Mouse (Mus musculus) kidney, postnatal 0 days (tissue): ENCODE data around the gene Gm4553. TPM values are rescaled to one million over a fixed set of nuclear protein-coding genes. Genes with fewer than 3 reads are reported as not detected.
"Not testable (repeated sequence)": the region's sequence is repeated elsewhere in the genome, so short reads cannot be mapped to it uniquely, and the experiment has no call there.

Source experiments
- ATAC-seq: fragments of 200-750 bp; cut with Nextera tagmentation; replicated peaks from 2 replicates; pipeline ENCODE4 v1.8.0; 2017; ENCODE audit warnings: low read depth, moderate number of reproducible peaks, moderate TSS enrichment, moderate library complexity; ENCODE audit not compliant: low FRiP score
- DNase-seq: peaks from one replicate; pipeline ENCODE4 v3.0.0-alpha.2; 2016; ENCODE audit warnings: low spot score
- H3K27ac ChIP-seq: fragments of 300-500 bp; sonication (generic); 2 replicates; pipeline ENCODE4 v1.5.1; 2014; ENCODE audit warnings: mild to moderate bottlenecking
- H3K27me3 ChIP-seq: fragments of 300-500 bp; sonication (generic); 2 replicates; pipeline ENCODE4 v1.6.1; 2014; ENCODE audit warnings: low read length, mixed read lengths; ENCODE audit not compliant: insufficient read depth
- H3K36me3 ChIP-seq: fragments of 300-500 bp; sonication (generic); 2 replicates; pipeline ENCODE4 v1.6.1; 2014; ENCODE audit warnings: low read length, mixed read lengths; ENCODE audit not compliant: insufficient read depth
- H3K4me1 ChIP-seq: fragments of 300-500 bp; sonication (generic); replicated peaks from 2 replicates; pipeline ENCODE4 v1.6.1; 2014; ENCODE audit warnings: antibody characterized with exemption, low read length, mixed read lengths; ENCODE audit not compliant: insufficient read depth
- H3K4me2 ChIP-seq: fragments of 300-500 bp; sonication (generic); 2 replicates; pipeline ENCODE4 v1.6.1; 2014; ENCODE audit warnings: mild to moderate bottlenecking, low read length, moderate library complexity, mixed read lengths
- H3K4me3 ChIP-seq: fragments of 300-500 bp; sonication (generic); replicated peaks from 2 replicates; pipeline ENCODE4 v1.5.1; 2014; ENCODE audit warnings: low read depth, low read length
- H3K9ac ChIP-seq: fragments of 300-500 bp; sonication (generic); 2 replicates; pipeline ENCODE4 v1.6.1; 2014; ENCODE audit warnings: low read depth, low read length
- H3K9me3 ChIP-seq: fragments of 300-500 bp; sonication (generic); replicated peaks from 2 replicates; pipeline ENCODE4 v1.6.1; 2016; ENCODE audit warnings: low read length, inconsistent platforms, mixed read lengths
- CTCF ChIP-seq: IDR thresholded peaks from 2 replicates; pipeline ENCODE4 v1.5.1; 2016; ENCODE audit warnings: antibody characterized with exemption, low read depth, mild to moderate bottlenecking, moderate library complexity
- WGBS: fragments of 180-500 bp; shearing (Covaris S2); extraction: QIAGEN DNeasy Blood & Tissue Kit; methylation state at CpG from one replicate; pipeline ENCODE4 v1.1.7; 2014; 5-methylcytosine and 5-hydroxymethylcytosine counted together
- polyA plus RNA-seq: library from polyadenylated mRNA; unstranded; fragments of >200 nt; fragmentation: Nextera tagmentation; extraction: Ambion mirVana; gene quantifications from 2 replicates; pipeline ENCODE4 v1.2.1, GENCODE M21; 2015

Gm4553 gene
- polyA plus RNA-seq, 1 experiment from 2014 or later, result not detected

- no peaks in the 10 kb centered on the region for H3K4me1 ChIP-seq
- 0% methylated on average over 1 of the region's 1 CpGs for WGBS
- no peak overlapping the region for H3K4me2 ChIP-seq
- no peak overlapping the region for H3K9ac ChIP-seq
- H3K27me3 ChIP-seq, result no peaks in the 10 kb centered on the region
- ATAC-seq (no peak), DNase-seq (no peak)
- H3K4me3 ChIP-seq, result no peak overlapping the region
- no peaks in the 10 kb centered on the region for H3K9me3 ChIP-seq
- no peaks in the 10 kb centered on the region for H3K36me3 ChIP-seq
- no peak for TF ChIP-seq CTCF
- H3K27ac ChIP-seq, result no peak overlapping the region
Measured at GRCm38 (mm10) chr7:142140696-142141095, 24.8 kb downstream of the Gm4553 start.

GRCm38 (mm10) chr7:142135934-142136333 is 29.6 kb downstream of the Gm4553 start, which contains the start of gene Gm39115:
Gene Gm39115 (minus strand): TSS chr7:142136034.
- not testable (repeated sequence) for H3K27ac ChIP-seq, H3K4me2 ChIP-seq, H3K9ac ChIP-seq, H3K9me3 ChIP-seq, H3K27me3 ChIP-seq, H3K36me3 ChIP-seq, DNase-seq, ATAC-seq, H3K4me3 ChIP-seq, H3K4me1 ChIP-seq
- 30% methylated on average over 2 of the region's 2 CpGs for WGBS

DNA sequence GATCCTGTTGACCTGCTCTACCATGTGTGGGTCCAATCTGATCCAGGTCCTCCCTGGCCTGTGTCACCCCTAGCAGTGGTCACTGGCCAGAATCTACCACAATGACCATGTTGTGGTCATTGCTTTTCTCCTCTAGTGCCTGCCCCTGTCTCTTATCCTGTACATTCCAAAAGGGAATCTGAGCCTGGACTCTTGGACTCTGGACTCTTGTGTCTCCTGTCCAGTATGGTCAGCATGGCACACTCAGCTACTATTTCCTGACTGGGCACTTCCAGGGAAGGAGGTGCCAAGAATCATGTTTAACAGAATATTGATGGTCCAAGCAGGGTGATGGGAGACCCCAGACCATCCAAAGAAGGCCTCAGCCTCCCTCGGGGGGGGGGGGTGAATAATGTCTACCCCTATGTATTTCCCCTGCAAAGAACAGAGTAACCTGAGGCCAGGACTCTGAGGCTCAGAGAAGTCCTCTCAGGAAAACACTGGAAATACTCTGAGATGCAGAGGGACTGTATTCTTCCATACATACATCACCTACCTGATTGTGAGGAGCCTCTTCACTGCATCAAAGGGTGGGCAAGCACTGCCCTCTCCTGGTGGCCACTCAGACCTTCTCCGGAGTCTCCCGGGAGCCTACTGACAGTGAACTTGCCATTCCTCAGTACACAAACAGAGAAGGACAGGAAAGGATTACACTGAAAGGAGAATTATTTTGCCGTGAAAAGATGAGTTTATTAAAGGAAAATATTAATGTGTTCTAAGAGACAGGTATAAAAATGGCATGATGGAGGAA is 31.1 kb downstream of the Gm4553 start:
- Histone ChIP-seq H3K36me3 (no peaks in the 10 kb centered on the region), H3K27me3 (no peaks in the 10 kb centered on the region), H3K4me2 (no peak overlapping the region), H3K4me3 (no peak overlapping the region), H3K4me1 (no peaks in the 10 kb centered on the region), H3K27ac (no peak overlapping the region), H3K9ac (no peak overlapping the region), H3K9me3 (no peaks in the 10 kb centered on the region)
- WGBS, result 56% methylated on average over 4 of the region's 4 CpGs
- no peak for ATAC-seq
- TF ChIP-seq CTCF, result peak; percentile 62
- peak; percentile 22 for DNase-seq

DNA sequence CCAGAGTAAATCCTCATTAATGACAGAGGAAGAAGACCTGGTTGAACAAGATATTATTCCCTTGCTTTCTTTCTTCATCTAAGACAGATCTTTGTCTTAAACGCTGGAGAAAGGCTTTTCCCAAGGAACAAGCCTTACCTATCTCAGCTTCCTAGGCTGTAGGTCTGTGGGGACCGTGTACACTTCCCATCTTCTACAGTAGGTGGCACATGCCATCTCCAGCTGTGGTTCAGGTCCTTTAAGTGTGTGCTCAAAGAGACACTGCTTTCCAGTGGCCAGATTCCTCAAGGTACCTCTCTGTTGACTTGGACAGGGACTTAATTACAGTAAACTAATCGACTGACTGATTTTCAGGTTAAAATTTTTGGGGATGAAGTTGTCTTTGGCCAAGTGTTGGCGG is 36.7 kb downstream of the Gm4553 start:
- ATAC-seq (no peak), DNase-seq (peak; percentile 11)
- Histone ChIP-seq H3K4me1 (no peaks in the 10 kb centered on the region), H3K4me2 (no peak overlapping the region), H3K36me3 (no peaks in the 10 kb centered on the region), H3K9me3 (no peaks in the 10 kb centered on the region), H3K27me3 (no peaks in the 10 kb centered on the region), H3K4me3 (no peak overlapping the region), H3K27ac (no peak overlapping the region), H3K9ac (no peak overlapping the region)
- WGBS, result 62% methylated on average over 4 of the region's 4 CpGs
- TF ChIP-seq CTCF, result peak; percentile 37; the same call in 1 of the 2 replicates

DNA sequence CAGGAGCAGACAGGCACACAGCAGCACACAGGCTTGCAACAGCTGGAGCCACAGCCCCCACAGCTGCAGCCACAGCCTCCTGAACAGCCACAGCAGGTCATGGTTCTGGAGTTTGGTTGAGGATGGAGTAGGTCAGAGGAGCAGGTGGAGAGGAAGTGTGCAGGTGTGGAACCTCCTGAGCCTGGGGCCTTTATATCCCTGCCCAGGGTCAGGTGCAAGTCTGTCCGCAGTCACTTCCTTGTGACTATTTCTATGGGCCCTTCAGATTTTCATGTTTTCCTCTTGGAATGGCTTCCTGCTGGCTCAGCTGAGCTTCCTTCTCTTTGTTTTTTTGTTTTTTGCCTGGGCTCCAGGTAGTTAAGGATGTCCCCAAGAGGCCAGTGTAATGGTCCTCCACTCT is 44.9 kb downstream of the Gm4553 start, which contains the start of gene Gm45618:
Gene Gm45618, minus strand, starts transcription at position 101 of the 400 bp plus-strand sequence.
- WGBS, result 80% methylated on average over 1 of the region's 1 CpGs
- not testable (repeated sequence) for H3K9me3 ChIP-seq, H3K4me2 ChIP-seq, DNase-seq, H3K4me3 ChIP-seq, ATAC-seq, H3K27ac ChIP-seq, H3K27me3 ChIP-seq, H3K9ac ChIP-seq, H3K36me3 ChIP-seq, H3K4me1 ChIP-seq

DNA sequence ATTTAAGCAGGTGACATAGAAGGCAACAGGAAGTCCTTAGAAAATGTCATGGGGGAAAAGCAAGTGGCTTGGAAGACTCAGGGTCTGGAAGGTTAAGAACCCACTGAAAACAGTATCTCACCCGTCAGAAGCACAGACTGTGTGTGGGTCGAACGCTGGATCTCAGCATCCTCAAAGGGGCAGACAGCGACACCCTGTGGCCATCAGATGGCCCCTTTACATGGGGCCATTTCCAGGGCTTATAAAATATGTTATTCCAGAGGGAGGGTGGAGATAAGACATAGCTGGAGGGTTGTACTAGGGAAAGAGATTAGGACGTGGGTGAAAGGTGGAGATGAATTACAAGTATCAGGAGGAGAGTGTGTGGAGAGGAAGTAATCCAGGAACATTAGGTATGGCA is 45.9 kb downstream of the Gm4553 start:
- H3K27ac ChIP-seq, result no peak overlapping the region
- no peak for DNase-seq
- no peaks in the 10 kb centered on the region for H3K4me1 ChIP-seq

More for the DNA sequence above, 45.9 kb downstream of the Gm4553 start:
- no peak overlapping the region for H3K9ac ChIP-seq
- no peaks in the 10 kb centered on the region for H3K27me3 ChIP-seq
- 16% methylated on average over 5 of the region's 5 CpGs for WGBS
- no peak for ATAC-seq
- no peaks in the 10 kb centered on the region for H3K9me3 ChIP-seq
- H3K36me3 ChIP-seq, result no peaks in the 10 kb centered on the region
- no peak overlapping the region for H3K4me2 ChIP-seq
- no peak overlapping the region for H3K4me3 ChIP-seq
- peak; percentile 55 for TF ChIP-seq CTCF

Other genes starting within 250 kb of the Gm4553 start
- gene Tollip, start 247.2 kb downstream of the Gm4553 start, polyA plus RNA-seq, result 35.0 and 38.3 TPM in 2 replicates
- gene Brsk2, start 216.0 kb downstream of the Gm4553 start, polyA plus RNA-seq, result 0.29 and 0.31 TPM in 2 replicates
- 62.8 and 64.3 TPM in 2 replicates for gene Mob2, start 104.7 kb downstream of the Gm4553 start, polyA plus RNA-seq
- gene Dusp8, start 69.9 kb downstream of the Gm4553 start, polyA plus RNA-seq, result 2.3 and 2.5 TPM in 2 replicates
- gene Gm45618, start 45.0 kb downstream of the Gm4553 start, polyA plus RNA-seq, result not detected in 2 replicates
- not detected in 2 replicates for gene Gm39115, start 29.7 kb downstream of the Gm4553 start, polyA plus RNA-seq
- gene Gm45337, start 21.1 kb downstream of the Gm4553 start, polyA plus RNA-seq, result not detected in 2 replicates
- gene Gm29735, start 8.6 kb downstream of the Gm4553 start, polyA plus RNA-seq, result not detected in 2 replicates
- not detected in 2 replicates for gene Krtap5-2, start 10.3 kb upstream of the Gm4553 start, polyA plus RNA-seq
- gene Gm10153, start 24.6 kb upstream of the Gm4553 start, polyA plus RNA-seq, result not detected in 2 replicates
- not detected in 2 replicates for gene Krtap5-3, start 35.6 kb upstream of the Gm4553 start, polyA plus RNA-seq
- not detected in 2 replicates for gene Gm7579, start 46.1 kb upstream of the Gm4553 start, polyA plus RNA-seq
- gene Krtap5-5, start 64.2 kb upstream of the Gm4553 start, polyA plus RNA-seq, result not detected in 2 replicates
- gene Gm40460, start 75.3 kb upstream of the Gm4553 start, polyA plus RNA-seq, result not detected in 2 replicates
- not detected in 2 replicates for gene Gm2431, start 92.6 kb upstream of the Gm4553 start, polyA plus RNA-seq
- gene Gm4559, start 108.6 kb upstream of the Gm4553 start, polyA plus RNA-seq, result not detected in 2 replicates
- not detected in 2 replicates for gene Krtap5-1, start 131.4 kb upstream of the Gm4553 start, polyA plus RNA-seq
- gene Krtap5-4, start 137.8 kb upstream of the Gm4553 start, polyA plus RNA-seq, result not detected in 2 replicates
- 3.6 and 3.9 TPM in 2 replicates for gene Ifitm10, start 208.0 kb upstream of the Gm4553 start, polyA plus RNA-seq
- not detected in 2 replicates for gene Gm49369, start 216.9 kb upstream of the Gm4553 start, polyA plus RNA-seq
- gene Ctsd, start 222.3 kb upstream of the Gm4553 start, polyA plus RNA-seq, result 575 and 586 TPM in 2 replicates